Mouse (Mus musculus) c-Kit-negative CD71-positive TER-119-positive erythroid progenitor cells, embryonic 14.5 days (primary cell): ENCODE data around the gene Gfpt1.

Source experiments
- DNase-seq: peaks from one replicate; pipeline ENCODE4 v3.0.0-alpha.2; 2013; ENCODE audit warnings: low read depth, low spot score

Gene Gfpt1

DNA sequence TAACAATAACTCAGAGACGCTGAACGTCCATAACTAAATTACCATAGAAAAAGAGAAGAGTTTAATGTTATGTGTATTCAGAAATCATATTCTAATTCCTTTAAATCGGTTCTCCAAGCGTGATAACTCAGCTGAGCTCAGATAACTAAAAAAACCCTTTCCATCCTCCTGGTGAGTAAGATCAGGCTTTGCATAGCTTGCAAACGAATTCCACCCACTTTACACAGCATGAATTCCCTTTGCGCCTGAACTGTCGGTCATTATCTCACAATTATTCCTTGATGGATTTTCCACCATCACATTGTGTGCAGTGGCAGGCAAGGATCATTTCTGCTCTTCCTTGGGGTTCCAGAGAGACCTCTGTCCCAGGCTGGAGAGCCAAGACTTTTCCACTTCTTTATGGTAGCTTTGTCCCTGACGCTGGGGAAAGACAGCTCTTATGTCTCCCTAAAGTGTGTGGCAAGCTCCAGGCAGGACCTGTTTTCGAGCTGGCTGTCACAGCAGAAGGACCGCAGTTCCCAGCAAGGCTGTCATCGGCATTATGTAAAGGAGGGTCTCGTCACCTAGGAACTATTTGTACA is 91.4 kb downstream of the Gfpt1 start:
- no peak for DNase-seq

DNA sequence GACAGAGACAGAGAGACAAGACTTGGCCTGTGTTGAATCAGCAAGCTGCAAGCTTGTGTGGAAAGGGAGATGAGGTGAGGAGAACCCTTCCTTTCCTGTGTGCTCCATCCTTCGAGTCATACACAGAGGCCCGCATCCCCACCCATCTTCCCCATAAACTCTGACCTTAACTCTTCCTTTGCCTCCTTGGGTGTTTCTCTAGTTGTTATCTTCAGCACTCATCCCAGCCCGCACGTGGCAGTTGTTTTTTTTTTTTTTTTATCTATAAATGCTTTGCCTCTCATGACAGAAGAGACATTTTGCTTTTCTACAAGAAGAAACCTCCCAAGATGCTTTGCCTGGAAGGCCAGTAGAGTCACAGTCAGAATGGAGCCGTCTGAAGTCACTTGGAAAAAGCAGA is 95.8 kb downstream of the Gfpt1 start:
- no peak for DNase-seq

DNA sequence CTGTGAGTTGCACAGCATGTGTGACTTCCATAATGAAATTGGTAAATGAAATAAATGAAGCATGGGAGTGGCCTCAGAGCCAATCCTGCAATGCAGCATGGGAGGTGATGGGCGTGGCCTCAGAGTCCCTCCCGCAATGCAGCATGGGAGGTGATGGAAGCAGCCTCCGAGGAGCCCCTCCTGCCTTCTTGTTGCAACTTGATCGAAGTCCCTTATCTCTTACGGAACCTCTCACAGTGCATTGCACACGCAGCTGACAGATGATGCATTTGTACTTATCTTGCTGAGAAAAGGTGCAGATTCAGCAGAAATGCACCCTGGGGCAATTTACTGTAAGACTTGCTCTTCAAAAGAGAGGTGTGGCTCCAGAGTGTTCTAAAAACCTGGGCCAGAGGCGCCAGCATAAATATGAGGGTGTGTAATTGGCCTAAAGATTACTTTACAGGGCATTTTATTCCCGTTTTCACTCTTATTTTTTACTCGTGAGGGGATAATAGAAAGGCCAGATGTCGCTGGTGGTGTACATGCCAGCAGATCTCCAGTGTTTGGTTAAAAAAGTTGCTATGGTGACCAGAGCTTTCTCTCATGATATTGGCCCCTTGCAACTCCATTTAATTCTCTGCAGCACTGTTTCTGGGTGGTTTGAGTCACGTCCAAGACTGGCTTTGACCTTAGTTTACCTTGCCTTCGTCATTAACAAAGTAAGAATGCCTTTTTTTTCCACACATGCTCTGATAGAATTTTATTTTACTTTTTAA is 97.3 kb downstream of the Gfpt1 start:
- peak; percentile 53 for DNase-seq
